Mouse (Mus musculus) cerebellum, adult (tissue): ENCODE data around the gene Ugt1a10.

Experiments used
- ATAC-seq: cut with Nextera tagmentation; 2 replicates; pipeline ENCODE4 v1.9.2; 2017; ENCODE audit warnings: mild to moderate bottlenecking, moderate library complexity, mixed read lengths; ENCODE audit not compliant: insufficient number of reproducible peaks, low FRiP score, low TSS enrichment

Gene Ugt1a10

GRCm38 (mm10) chr1:88247660-88248059 lies 192.5 kb downstream of the Ugt1a10 start:
- ATAC-seq: no peak

GRCm38 (mm10) chr1:88248658-88249057 lies 193.5 kb downstream of the Ugt1a10 start:
- no peak for ATAC-seq

- ATAC-seq: no peak
Observed at GRCm38 (mm10) chr1:88249596-88249995, 194.4 kb downstream of the Ugt1a10 start.

DNA sequence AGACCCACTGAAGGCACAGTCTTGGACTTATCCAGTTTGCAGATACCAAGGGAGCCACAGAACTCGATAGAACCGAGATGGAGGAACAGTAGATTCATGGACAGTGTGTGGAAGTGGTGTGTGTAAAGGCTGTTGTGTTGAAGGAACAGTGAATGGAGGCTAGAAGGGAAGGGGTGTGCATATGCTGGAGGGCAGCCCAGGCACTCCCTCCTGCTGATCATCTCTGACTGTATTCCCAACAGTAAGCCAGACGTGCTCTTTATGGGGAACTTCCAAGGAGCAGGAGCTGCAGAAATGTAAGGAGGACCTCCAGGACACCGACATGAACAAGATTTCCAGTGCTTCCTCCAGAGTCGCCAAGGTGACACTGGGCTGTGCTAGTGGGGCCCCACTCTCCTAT lies 194.8 kb downstream of the Ugt1a10 start:
- no peak for ATAC-seq

- ATAC-seq: no peak
Observed at GRCm38 (mm10) chr1:88253106-88253505, 197.9 kb downstream of the Ugt1a10 start.

DNA sequence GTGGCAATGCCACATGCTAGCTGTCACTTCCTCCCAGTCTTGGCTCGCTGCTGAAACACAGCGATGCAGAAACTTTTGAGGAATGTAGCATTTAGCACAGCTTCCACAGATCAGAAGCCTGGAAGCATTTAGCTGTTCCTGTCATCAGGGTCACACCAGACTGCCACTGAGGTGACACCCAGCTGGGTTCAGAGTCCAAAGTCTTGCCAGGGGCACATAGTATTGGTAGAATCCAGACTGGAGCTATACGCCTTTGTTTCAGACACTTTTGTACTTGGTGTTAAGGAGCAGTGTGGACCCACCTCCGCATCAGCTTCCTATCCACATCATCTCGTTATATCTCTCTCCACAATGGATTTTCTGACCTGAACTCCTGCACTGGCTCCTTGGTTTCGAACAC lies 198.4 kb downstream of the Ugt1a10 start:
- no peak for ATAC-seq

DNA sequence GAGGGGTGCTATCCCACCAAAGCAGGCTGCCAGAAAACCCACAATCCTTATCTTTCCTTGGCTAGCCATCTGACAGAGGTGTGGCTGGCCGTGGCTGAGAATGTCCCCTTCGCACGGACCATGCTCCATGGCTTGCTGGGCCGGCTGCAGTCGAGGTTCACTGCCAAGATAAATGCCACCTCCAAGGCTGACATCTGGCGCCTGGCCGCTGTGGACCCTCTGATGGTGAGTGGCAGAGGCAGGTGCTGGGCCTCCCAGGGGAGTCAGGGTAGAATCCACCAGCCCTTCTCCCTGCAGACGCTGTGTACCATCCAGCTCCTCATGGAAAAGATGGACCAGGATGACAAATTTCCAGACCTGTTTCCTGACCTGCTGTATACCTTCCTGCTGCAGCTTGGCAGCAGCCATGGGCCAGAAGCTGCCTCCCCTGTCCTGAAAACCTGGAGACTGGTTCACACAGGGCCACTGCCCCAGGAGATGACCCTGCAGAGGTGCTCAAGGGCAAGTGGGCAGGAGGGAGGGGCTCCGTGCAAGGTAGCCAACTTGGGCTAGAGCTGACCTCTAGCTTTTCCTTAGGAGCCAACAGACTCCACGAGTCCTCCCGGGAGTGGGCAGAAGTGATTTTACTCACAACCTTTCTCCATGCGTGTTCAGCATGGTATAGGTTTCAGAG lies 199.7 kb downstream of the Ugt1a10 start:
- ATAC-seq: 0 out of 2 replicates have a peak, but pooled peaks have one; percentile 0

DNA sequence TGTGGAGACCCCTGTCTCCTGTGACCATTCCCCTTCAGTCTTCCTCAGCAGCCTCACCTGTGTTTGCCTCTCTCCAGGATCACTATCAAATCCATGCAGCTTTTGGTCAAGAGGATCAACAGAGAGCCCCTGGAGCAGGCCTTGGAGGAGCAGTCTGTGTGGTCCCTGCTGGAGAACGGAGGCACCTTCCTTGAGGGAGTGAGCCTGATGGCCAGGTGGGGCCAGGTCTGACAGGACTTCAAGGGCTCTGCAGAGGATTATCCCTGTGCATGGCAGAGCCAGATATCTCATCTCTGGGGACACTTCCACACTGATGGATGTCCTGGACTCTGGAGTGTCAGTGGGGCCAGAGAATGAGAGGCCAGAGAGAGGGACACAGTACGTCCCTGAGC lies 200.3 kb downstream of the Ugt1a10 start:
- ATAC-seq: 0 out of 2 replicates have a peak, but pooled peaks have one; percentile 0

DNA sequence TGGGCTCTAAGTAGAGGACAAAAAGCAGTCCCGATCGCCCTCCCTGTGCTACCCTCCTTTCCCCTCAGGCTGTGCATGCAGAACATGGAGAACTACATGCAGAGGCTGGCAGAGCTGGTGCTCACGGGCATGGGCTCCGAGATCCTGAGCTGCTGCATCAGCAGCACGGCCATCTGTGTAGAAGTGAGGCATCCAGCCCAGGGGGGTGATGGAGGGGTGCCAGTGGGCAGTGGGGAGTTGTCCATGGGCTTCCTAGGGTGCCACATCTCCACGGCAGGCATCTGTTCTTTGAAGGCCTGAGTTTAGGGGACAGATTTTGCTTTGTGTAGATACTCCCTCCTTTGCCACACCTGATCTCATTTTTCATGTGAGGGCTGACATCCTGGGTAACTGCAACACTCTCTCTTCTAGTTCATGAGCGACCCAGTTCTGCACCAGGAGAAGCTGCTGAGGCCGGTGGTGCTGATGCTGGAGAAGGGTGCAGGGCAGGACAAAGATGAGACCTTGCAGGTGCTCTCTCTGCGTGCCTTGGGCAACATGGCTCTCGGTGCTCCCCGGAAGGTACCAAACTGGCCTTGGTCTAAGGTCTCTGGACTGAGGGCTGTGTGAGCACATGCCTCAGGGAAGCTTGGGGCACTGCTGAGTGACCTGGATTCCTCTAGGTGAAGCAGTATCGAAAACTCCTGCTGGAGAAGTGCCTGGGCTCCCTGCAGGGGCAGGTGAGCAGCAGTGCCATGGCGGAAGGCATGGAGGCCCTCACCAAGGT lies 201.0 kb downstream of the Ugt1a10 start:
- ATAC-seq: 0 out of 2 replicates have a peak, but pooled peaks have one; percentile 3

GRCm38 (mm10) chr1:88256886-88257663 lies 201.9 kb downstream of the Ugt1a10 start:
- ATAC-seq: no peak

- ATAC-seq: no peak
Observed at GRCm38 (mm10) chr1:88257681-88258080, 202.5 kb downstream of the Ugt1a10 start.

DNA sequence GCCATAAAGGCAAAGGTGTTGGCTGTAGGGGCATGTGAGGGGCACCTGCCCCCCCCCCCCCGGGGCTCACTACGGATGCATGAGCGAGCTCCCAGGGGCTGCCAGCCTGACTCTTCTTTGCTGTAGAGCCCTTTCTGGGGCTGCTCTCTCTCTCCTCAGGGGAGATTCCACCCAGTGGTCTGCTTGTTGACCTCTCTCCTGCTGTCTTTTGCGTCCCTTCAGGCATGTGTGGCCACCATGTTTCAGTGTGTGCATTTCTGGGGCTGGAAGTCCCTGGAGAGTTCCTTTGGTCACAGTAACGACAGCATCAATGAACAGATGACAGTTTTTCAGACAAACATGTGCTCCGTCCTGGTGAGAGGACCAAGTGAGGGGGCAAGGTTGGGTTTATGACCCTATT lies 203.2 kb downstream of the Ugt1a10 start:
- ATAC-seq: no peak

DNA sequence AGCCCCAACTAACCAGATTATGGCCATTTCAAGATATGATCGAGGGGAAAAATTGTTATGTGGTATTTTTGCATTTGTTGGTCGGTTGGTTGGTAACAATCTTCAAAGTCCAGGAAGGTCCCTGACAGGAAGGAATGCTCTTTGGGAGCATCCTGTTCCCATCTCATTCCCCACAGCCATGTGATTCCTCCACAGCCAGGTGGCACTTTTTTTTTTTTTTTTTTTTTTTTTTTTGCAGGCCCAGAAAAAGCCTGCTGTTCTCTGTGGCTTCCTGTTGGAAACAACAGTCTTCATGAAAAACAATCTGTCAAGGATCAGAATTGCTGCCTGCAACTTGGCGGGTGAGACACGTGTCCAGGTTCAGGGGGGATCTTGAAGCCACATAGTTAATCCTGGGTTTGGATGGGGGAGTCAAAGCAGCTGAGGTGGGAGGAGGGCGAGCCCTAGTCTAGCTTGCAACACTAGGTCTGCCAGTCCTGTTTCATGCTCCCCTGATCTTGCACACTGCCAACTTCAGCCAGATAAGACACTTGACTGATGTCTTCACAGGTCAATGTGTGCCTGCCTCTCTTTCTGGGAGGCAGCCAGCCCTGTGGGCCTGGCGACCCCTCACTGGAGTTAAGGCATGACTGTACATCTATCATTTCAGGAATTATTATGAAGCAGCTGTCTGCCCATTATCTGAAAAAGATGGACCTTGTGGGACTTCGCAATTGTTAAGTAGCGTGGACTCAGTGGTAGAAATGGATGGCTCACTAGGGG lies 203.9 kb downstream of the Ugt1a10 start:
- ATAC-seq: no peak

DNA sequence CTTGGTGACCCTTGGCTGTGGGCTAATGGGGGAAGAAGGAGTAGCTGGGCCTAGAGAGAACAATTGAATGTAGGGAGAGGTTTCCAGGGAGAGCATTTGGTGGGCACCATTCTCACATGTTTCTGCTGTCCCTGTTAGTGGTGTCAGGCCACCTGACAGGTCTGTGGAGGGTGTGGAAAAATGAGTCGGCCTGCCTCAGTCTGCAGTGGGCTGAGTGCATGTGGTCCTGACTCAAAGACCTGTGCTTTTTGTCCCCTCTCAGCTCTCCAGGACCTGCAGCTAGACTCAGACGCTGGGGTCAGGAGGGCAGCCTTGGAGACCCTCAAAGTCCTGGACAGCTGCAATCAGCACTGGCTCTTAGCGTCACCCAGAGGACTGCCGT lies 204.4 kb downstream of the Ugt1a10 start:
- ATAC-seq: no peak

- ATAC-seq: no peak
Observed at GRCm38 (mm10) chr1:88260114-88260513, 204.9 kb downstream of the Ugt1a10 start.

DNA sequence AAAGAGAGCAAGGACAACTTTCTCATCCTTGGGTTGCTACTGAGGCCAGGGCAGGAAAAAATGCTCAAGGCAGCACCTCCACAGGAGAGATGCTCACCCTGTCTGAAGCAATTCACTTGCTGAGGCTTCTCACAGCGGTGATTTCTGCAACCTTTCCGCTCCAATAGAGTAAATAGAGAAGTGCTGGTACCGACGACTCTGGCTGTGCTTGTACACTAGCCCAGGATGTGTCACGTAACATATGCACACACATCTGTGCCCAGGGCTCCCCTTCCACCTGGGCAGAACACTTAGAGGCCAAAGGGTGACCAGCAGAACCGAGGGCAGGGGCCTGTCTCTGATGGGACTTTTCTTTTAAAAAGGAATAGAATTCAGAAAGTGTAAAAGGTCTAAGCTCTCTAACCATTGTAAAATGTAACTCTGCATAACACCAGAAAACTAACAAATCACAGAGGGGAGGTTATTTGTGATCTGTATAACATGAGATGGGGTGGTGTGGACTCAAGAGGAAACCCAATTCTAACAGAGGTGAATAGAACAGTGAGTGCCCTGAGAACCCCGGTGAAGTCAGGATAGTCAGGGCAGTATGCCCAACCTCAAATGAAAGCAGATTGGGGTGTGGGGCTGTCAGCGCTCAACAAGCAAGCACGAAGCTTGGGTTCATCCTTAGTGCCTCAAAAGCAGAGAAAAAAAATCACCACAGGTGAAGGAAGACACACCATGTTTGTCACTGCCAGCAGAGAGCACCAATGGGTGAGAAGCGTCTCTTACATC lies 205.6 kb downstream of the Ugt1a10 start:
- ATAC-seq: no peak

GRCm38 (mm10) chr1:88261706-88262105 lies 206.5 kb downstream of the Ugt1a10 start:
- ATAC-seq: no peak

- ATAC-seq: no peak
Observed at GRCm38 (mm10) chr1:88262255-88262654, 207.1 kb downstream of the Ugt1a10 start.

DNA sequence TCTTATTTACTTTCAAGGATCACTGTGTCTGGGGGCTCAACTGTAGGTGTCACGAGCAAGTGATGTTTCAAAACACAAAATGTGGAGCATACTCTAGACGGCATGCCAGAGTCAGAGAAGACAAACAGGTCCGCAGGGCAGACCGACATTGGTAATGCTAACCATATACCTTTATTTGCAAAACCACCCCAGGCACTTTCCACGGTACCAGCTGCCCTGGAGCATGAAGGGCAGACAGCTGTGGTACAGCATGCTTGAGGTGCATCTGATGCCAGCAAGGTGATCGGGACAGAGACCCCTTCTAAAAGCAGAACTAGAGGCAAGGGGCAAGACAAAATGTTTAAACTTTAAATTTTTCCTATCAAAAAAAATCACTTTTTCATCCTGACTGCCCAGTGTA lies 207.8 kb downstream of the Ugt1a10 start:
- no peak for ATAC-seq

DNA sequence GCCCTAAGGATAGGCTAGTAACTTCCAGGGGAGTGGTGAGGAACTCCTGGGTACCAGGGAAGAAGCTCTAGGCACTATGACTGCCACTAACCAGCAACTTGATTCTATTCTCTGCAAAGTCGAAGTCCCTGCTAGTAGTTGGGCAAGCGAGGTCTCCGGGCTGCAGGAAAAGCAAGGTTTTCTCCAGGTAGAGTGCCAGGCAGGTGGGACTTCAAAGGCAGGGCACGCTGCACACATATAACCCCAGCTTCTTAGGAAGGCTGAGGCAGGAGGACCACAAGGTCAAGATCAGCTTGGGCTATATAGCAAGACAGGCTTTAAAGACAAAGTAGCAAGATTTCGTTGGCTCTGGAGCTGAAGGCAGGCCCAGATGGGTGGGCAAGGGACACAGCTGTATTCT lies 208.6 kb downstream of the Ugt1a10 start:
- no peak for ATAC-seq
